Mouse (Mus musculus) small intestine, adult 2 months (tissue): ENCODE measurements around the gene Zfp677. TPM values are rescaled to one million over a fixed set of nuclear protein-coding genes. Genes with fewer than 3 reads are reported as not detected.
"Not testable (repeated sequence)": the region's sequence is repeated elsewhere in the genome, so short reads cannot be mapped to it uniquely, and the experiment has no call there.

Experiments used
- H3K27ac ChIP-seq: fragments of 200-500 bp; 2 replicates; pipeline ENCODE4 v1.5.1; 2012; ENCODE audit warnings: low read depth, low read length, control low read depth, inconsistent platforms; ENCODE audit not compliant: insufficient read depth
- H3K27me3 ChIP-seq: fragments of 200-500 bp; 2 replicates; pipeline ENCODE4 v1.6.1; 2012; ENCODE audit warnings: mild to moderate bottlenecking, moderate library complexity, low read length, inconsistent platforms; ENCODE audit not compliant: control insufficient read depth, insufficient read depth
- H3K36me3 ChIP-seq: fragments of 200-500 bp; 2 replicates; pipeline ENCODE4 v1.6.1; 2012; ENCODE audit warnings: mild to moderate bottlenecking, low read length, control low read depth, inconsistent platforms; ENCODE audit not compliant: control insufficient read depth, insufficient read depth
- H3K4me1 ChIP-seq: fragments of 200-500 bp; 2 replicates; pipeline ENCODE4 v1.6.1; 2012; ENCODE audit warnings: low read length, inconsistent platforms, mixed read lengths; ENCODE audit not compliant: control insufficient read depth, insufficient read depth, insufficient read length
- H3K4me3 ChIP-seq: fragments of 200-500 bp; 2 replicates; pipeline ENCODE4 v1.5.1; 2012; ENCODE audit warnings: low read depth, mild to moderate bottlenecking, control low read depth, inconsistent platforms, low read length, moderate library complexity
- CTCF ChIP-seq: fragments of 200-500 bp; IDR thresholded peaks from 2 replicates; pipeline ENCODE4 v1.5.1; 2012; ENCODE audit warnings: low read depth, mild to moderate bottlenecking, control low read depth, inconsistent platforms, low read length, moderate library complexity, mixed read lengths; ENCODE audit not compliant: insufficient replicate concordance, insufficient read length; ENCODE audit errors: extremely low read depth
- POLR2A ChIP-seq: fragments of 200-500 bp; IDR thresholded peaks from 2 replicates; pipeline ENCODE4 v1.6.1; 2012; ENCODE audit warnings: low read depth, mild to moderate bottlenecking, control low read depth, inconsistent platforms, low read length, moderate library complexity
- WGBS: fragments of 180-500 bp; shearing (Covaris S2); methylation state at CpG from one replicate; pipeline ENCODE4 v1.1.7; 2018; 5-methylcytosine and 5-hydroxymethylcytosine counted together
- polyA plus RNA-seq: library from polyadenylated mRNA; depleted of rRNA; stranded (reverse); fragments of >200 nt; gene quantifications from 2 replicates; pipeline ENCODE4 v1.2.3, GENCODE M21; 2012; rRNA removed

Gene Zfp677
- polyA plus RNA-seq: 0.11 TPM in 1 of 2 replicates, not detected in the other

GRCm38 (mm10) chr17:21383391-21384056 is at the start of gene Zfp677:
Gene Zfp677, plus strand, starts transcription at chr17:21383748.
- H3K36me3 ChIP-seq: no peaks in the 10 kb centered on the region
- WGBS: 6% methylated on average over 20 of the region's 20 CpGs
- peak within 1 kb of the TSS; percentile 80 for H3K4me3 ChIP-seq
- H3K27ac ChIP-seq: peak within 1 kb of the TSS; percentile 71
- TF ChIP-seq POLR2A (peak; percentile 21; the same call in 1 of the 2 replicates), CTCF (peak; percentile 21; the same call in 1 of the 2 replicates)
- H3K27me3 ChIP-seq: no peaks in the 10 kb centered on the region
- H3K4me1 ChIP-seq: 0 out of 2 replicates have a peak, but pooled peaks cover 2% of the 10 kb centered on the region

- not testable (repeated sequence) for H3K27ac ChIP-seq, H3K4me3 ChIP-seq, H3K4me1 ChIP-seq, H3K36me3 ChIP-seq, H3K27me3 ChIP-seq
- WGBS: 64% methylated on average over 3 of the region's 3 CpGs
Measured at GRCm38 (mm10) chr17:21368018-21368417, 15.5 kb upstream of the Zfp677 start.

GRCm38 (mm10) chr17:21369925-21370719 is 13.4 kb upstream of the Zfp677 start:
- 7% methylated on average over 31 of the region's 31 CpGs for WGBS
- H3K27ac ChIP-seq: no peak overlapping the region
- no peak for TF ChIP-seq POLR2A
- TF ChIP-seq CTCF: no peak
- no peaks in the 10 kb centered on the region for H3K36me3 ChIP-seq
- 0 out of 2 replicates have a peak, but pooled peaks cover 3% of the 10 kb centered on the region for H3K4me1 ChIP-seq
- peak overlapping the region; percentile 46 for H3K4me3 ChIP-seq
- H3K27me3 ChIP-seq: no peaks in the 10 kb centered on the region

GRCm38 (mm10) chr17:21375311-21375710 is 8.2 kb upstream of the Zfp677 start:
- Histone ChIP-seq H3K27me3 (no peaks in the 10 kb centered on the region), H3K27ac (no peak overlapping the region), H3K4me3 (no peak overlapping the region), H3K36me3 (no peaks in the 10 kb centered on the region), H3K4me1 (no peaks in the 10 kb centered on the region)
- WGBS: 63% methylated on average over 1 of the region's 1 CpGs
- no peak for TF ChIP-seq CTCF

- 0 out of 2 replicates have a peak, but pooled peaks cover 2% of the 10 kb centered on the region for H3K4me1 ChIP-seq
- peak overlapping the region; percentile 65; the same call in 1 of the 2 replicates for H3K27ac ChIP-seq
- WGBS: 17% methylated on average over 8 of the region's 8 CpGs
- peak overlapping the region; percentile 80 for H3K4me3 ChIP-seq
- no peaks in the 10 kb centered on the region for H3K36me3 ChIP-seq
- no peak for TF ChIP-seq CTCF
- TF ChIP-seq POLR2A: no peak
- H3K27me3 ChIP-seq: no peaks in the 10 kb centered on the region
Measured at GRCm38 (mm10) chr17:21384057-21384411, 486 bp downstream of the Zfp677 start.

GRCm38 (mm10) chr17:21422664-21423599 is 39.4 kb downstream of the Zfp677 start, which contains the start of gene Zfp54:
Gene Zfp54, plus strand, starts transcription at chr17:21423227.
- peak within 1 kb of the TSS; percentile 87 for H3K27ac ChIP-seq
- WGBS: under 1% methylated on average over 22 of the region's 22 CpGs

GRCm38 (mm10) chr17:21438806-21439400 is 55.4 kb downstream of the Zfp677 start:
- not testable (repeated sequence) for H3K27ac ChIP-seq, H3K27me3 ChIP-seq

More at GRCm38 (mm10) chr17:21422664-21423599, 39.4 kb downstream of the Zfp677 start, which contains the start of gene Zfp54:
- H3K4me3 ChIP-seq: peak within 1 kb of the TSS; percentile 78
- H3K27me3 ChIP-seq: no peaks in the 10 kb centered on the region
- peaks cover 1% of the 10 kb centered on the region; the same call in 1 of the 2 replicates for H3K4me1 ChIP-seq
- no peak; the same call in 1 of the 2 replicates for TF ChIP-seq POLR2A
- TF ChIP-seq CTCF: peak; percentile 12; the same call in 1 of the 2 replicates
- H3K36me3 ChIP-seq: no peaks in the 10 kb centered on the region

More at GRCm38 (mm10) chr17:21438806-21439400, 55.4 kb downstream of the Zfp677 start:
- not testable (repeated sequence) for H3K4me3 ChIP-seq, H3K4me1 ChIP-seq, H3K36me3 ChIP-seq
- WGBS: 73% methylated on average over 9 of the region's 9 CpGs

Other genes starting within 250 kb of the Zfp677 start
- not detected in 2 replicates for gene Vmn1r234, start 157.7 kb upstream of the Zfp677 start, polyA plus RNA-seq
- not detected in 2 replicates for gene Vmn1r235, start 127.3 kb upstream of the Zfp677 start, polyA plus RNA-seq
- gene Vmn1r236, start 100.8 kb upstream of the Zfp677 start, polyA plus RNA-seq: not detected in 2 replicates
- gene Vmn1r237, start 71.9 kb upstream of the Zfp677 start, polyA plus RNA-seq: not detected in 2 replicates
- gene Zfp54, start 39.5 kb downstream of the Zfp677 start, polyA plus RNA-seq: 0.20 TPM in 1 of 2 replicates, not detected in the other
- gene Zfp51, start 66.6 kb downstream of the Zfp677 start, polyA plus RNA-seq: 0.08 and 0.15 TPM in 2 replicates
- 2.5 and 2.6 TPM in 2 replicates for gene Zfp53, start 105.2 kb downstream of the Zfp677 start, polyA plus RNA-seq
- gene Zfp52, start 151.8 kb downstream of the Zfp677 start, polyA plus RNA-seq: 0.05 TPM in 1 of 2 replicates, not detected in the other
- gene Zfp948, start 183.3 kb downstream of the Zfp677 start, polyA plus RNA-seq: 0.20 and 0.60 TPM in 2 replicates